Mouse (Mus musculus) ovary, postnatal 14 days (tissue): ENCODE results near the gene Dlx3.

Experiments used
- DNase-seq: peaks from one replicate; pipeline ENCODE4 v3.0.0; 2022; ENCODE audit warnings: low spot score

Gene Dlx3

GRCm38 (mm10) chr11:95125366-95125948, 5.5 kb downstream of the Dlx3 start:
- no peak for DNase-seq

GRCm38 (mm10) chr11:95126272-95127245, 6.6 kb downstream of the Dlx3 start:
- no peak for DNase-seq

GRCm38 (mm10) chr11:95128359-95128758, 8.4 kb downstream of the Dlx3 start:
- no peak for DNase-seq

- DNase-seq = no peak
Measured at GRCm38 (mm10) chr11:95130668-95131252, 10.8 kb downstream of the Dlx3 start.

- DNase-seq = no peak
Measured at GRCm38 (mm10) chr11:95133321-95133720, 13.4 kb downstream of the Dlx3 start.

GRCm38 (mm10) chr11:95137281-95137680, 17.4 kb downstream of the Dlx3 start:
- DNase-seq = no peak

GRCm38 (mm10) chr11:95139871-95140270, 20.0 kb downstream of the Dlx3 start:
- no peak for DNase-seq

GRCm38 (mm10) chr11:95142258-95142657, 22.3 kb downstream of the Dlx3 start:
- DNase-seq = no peak

- DNase-seq = no peak
Measured at GRCm38 (mm10) chr11:95142980-95143575, 23.2 kb downstream of the Dlx3 start.

- DNase-seq = no peak
Measured at GRCm38 (mm10) chr11:95143663-95144062, 23.7 kb downstream of the Dlx3 start.

GRCm38 (mm10) chr11:95144091-95144945, 24.4 kb downstream of the Dlx3 start:
- no peak for DNase-seq

- no peak for DNase-seq
Measured at GRCm38 (mm10) chr11:95144946-95145483, 25.1 kb downstream of the Dlx3 start.

GRCm38 (mm10) chr11:95145851-95146403, 26.0 kb downstream of the Dlx3 start, which contains the start of gene Dlx4:
TSS of gene Dlx4 (minus strand) at chr11:95146263.
- no peak for DNase-seq

GRCm38 (mm10) chr11:95148754-95149153, 28.8 kb downstream of the Dlx3 start:
- no peak for DNase-seq

GRCm38 (mm10) chr11:95149462-95150268, 29.7 kb downstream of the Dlx3 start:
- DNase-seq = no peak

GRCm38 (mm10) chr11:95150269-95151049, 30.5 kb downstream of the Dlx3 start:
- DNase-seq = no peak

- DNase-seq = no peak
Measured at GRCm38 (mm10) chr11:95153116-95153515, 33.2 kb downstream of the Dlx3 start.

GRCm38 (mm10) chr11:95153681-95154080, 33.8 kb downstream of the Dlx3 start:
- DNase-seq = no peak

GRCm38 (mm10) chr11:95155511-95155910, 35.6 kb downstream of the Dlx3 start:
- DNase-seq = no peak
